Mouse (Mus musculus): ENCODE measurements around the gene Fut11. TPM values are rescaled to one million over a fixed set of nuclear protein-coding genes. Genes with fewer than 3 reads are reported as not detected.

Fut11 gene
- polyA plus RNA-seq, 1 experiment = not detected

GRCm38 (mm10) chr14:20672990-20673389 is 21.8 kb upstream of the Fut11 start:
- 95% methylated on average over 2 of the region's 2 CpGs for WGBS
- Histone ChIP-seq H3K4me3 (ENCODE audit: insufficient read depth, low read depth, low read length) (no peak overlapping the region), H3K4me1 (ENCODE audit: control insufficient read depth, insufficient read depth, low read length) (no peaks in the 10 kb centered on the region), H3K27ac (ENCODE audit: insufficient read depth, low read depth, low read length) (no peak overlapping the region)
- TF ChIP-seq POLR2A (IDR thresholded peaks at IDR 0.05; ENCODE audit: insufficient read depth, low read depth, low read length) (no peak), CTCF (IDR thresholded peaks at IDR 0.05; ENCODE audit: insufficient read depth, low read depth, low read length) (no peak)

- TF ChIP-seq POLR2A (IDR thresholded peaks at IDR 0.05; ENCODE audit: insufficient read depth, low read depth, low read length) = no peak
- TF ChIP-seq CTCF (IDR thresholded peaks at IDR 0.05; ENCODE audit: insufficient read depth, low read depth, low read length) = no peak
- Histone ChIP-seq H3K4me1 (ENCODE audit: control insufficient read depth, insufficient read depth, low read length) (no peaks in the 10 kb centered on the region), H3K27ac (ENCODE audit: insufficient read depth, low read depth, low read length) (peak overlapping the region; percentile 79; the same call in 1 of the 2 replicates), H3K4me3 (ENCODE audit: insufficient read depth, low read depth, low read length) (peak overlapping the region; percentile 50)
- 6% methylated on average over 13 of the region's 13 CpGs for WGBS
Measured at GRCm38 (mm10) chr14:20673735-20674063, 21.1 kb upstream of the Fut11 start.

GRCm38 (mm10) chr14:20674064-20674833 is 20.5 kb upstream of the Fut11 start, which contains the start of gene Sec24c:
Gene Sec24c, plus strand, starts transcription at chr14:20674308.
- WGBS = under 1% methylated on average over 43 of the region's 43 CpGs
- peak within 1 kb of the TSS; percentile 79 for H3K27ac ChIP-seq (ENCODE audit: insufficient read depth, low read depth, low read length)
- H3K4me3 ChIP-seq (ENCODE audit: insufficient read depth, low read depth, low read length) = peak within 1 kb of the TSS; percentile 84
- H3K4me1 ChIP-seq (ENCODE audit: control insufficient read depth, insufficient read depth, low read length) = no peaks in the 10 kb centered on the region
- peak; percentile 72; the same call in 1 of the 2 replicates for TF ChIP-seq POLR2A (IDR thresholded peaks at IDR 0.05; ENCODE audit: insufficient read depth, low read depth, low read length)
- TF ChIP-seq CTCF (IDR thresholded peaks at IDR 0.05; ENCODE audit: insufficient read depth, low read depth, low read length) = no peak

- WGBS = 92% methylated on average over 4 of the region's 4 CpGs
- H3K4me1 ChIP-seq (ENCODE audit: control insufficient read depth, insufficient read depth, low read length) = no peaks in the 10 kb centered on the region
- no peak overlapping the region for H3K27ac ChIP-seq (ENCODE audit: insufficient read depth, low read depth, low read length)
- no peak overlapping the region for H3K4me3 ChIP-seq (ENCODE audit: insufficient read depth, low read depth, low read length)
- TF ChIP-seq CTCF (IDR thresholded peaks at IDR 0.05; ENCODE audit: insufficient read depth, low read depth, low read length) (no peak), POLR2A (IDR thresholded peaks at IDR 0.05; ENCODE audit: insufficient read depth, low read depth, low read length) (no peak)
Measured at GRCm38 (mm10) chr14:20677906-20678305, 16.9 kb upstream of the Fut11 start.

GRCm38 (mm10) chr14:20681742-20682141 is 13.0 kb upstream of the Fut11 start:
- Histone ChIP-seq H3K27ac (ENCODE audit: insufficient read depth, low read depth, low read length) (no peak overlapping the region), H3K4me1 (ENCODE audit: control insufficient read depth, insufficient read depth, low read length) (peaks cover 7% of the 10 kb centered on the region; the same call in 1 of the 2 replicates), H3K4me3 (ENCODE audit: insufficient read depth, low read depth, low read length) (no peak overlapping the region)
- WGBS = 92% methylated on average over 2 of the region's 2 CpGs
- TF ChIP-seq POLR2A (IDR thresholded peaks at IDR 0.05; ENCODE audit: insufficient read depth, low read depth, low read length) (no peak), CTCF (IDR thresholded peaks at IDR 0.05; ENCODE audit: insufficient read depth, low read depth, low read length) (no peak)

- Histone ChIP-seq H3K4me1 (ENCODE audit: control insufficient read depth, insufficient read depth, low read length) (peaks cover 7% of the 10 kb centered on the region; the same call in 1 of the 2 replicates), H3K27ac (ENCODE audit: insufficient read depth, low read depth, low read length) (no peak overlapping the region), H3K4me3 (ENCODE audit: insufficient read depth, low read depth, low read length) (no peak overlapping the region)
- TF ChIP-seq CTCF (IDR thresholded peaks at IDR 0.05; ENCODE audit: insufficient read depth, low read depth, low read length) (no peak), POLR2A (IDR thresholded peaks at IDR 0.05; ENCODE audit: insufficient read depth, low read depth, low read length) (no peak)
- 68% methylated on average over 3 of the region's 3 CpGs for WGBS
Measured at GRCm38 (mm10) chr14:20682498-20682897, 12.3 kb upstream of the Fut11 start.

GRCm38 (mm10) chr14:20686576-20686975 is 8.2 kb upstream of the Fut11 start:
- TF ChIP-seq CTCF (IDR thresholded peaks at IDR 0.05; ENCODE audit: insufficient read depth, low read depth, low read length) (no peak), POLR2A (IDR thresholded peaks at IDR 0.05; ENCODE audit: insufficient read depth, low read depth, low read length) (no peak)
- Histone ChIP-seq H3K4me1 (ENCODE audit: control insufficient read depth, insufficient read depth, low read length) (peaks cover 10% of the 10 kb centered on the region; the same call in 1 of the 2 replicates), H3K27ac (ENCODE audit: insufficient read depth, low read depth, low read length) (peak overlapping the region; percentile 46; the same call in 1 of the 2 replicates), H3K4me3 (ENCODE audit: insufficient read depth, low read depth, low read length) (no peak overlapping the region)
- 51% methylated on average over 3 of the region's 3 CpGs for WGBS

- H3K27ac ChIP-seq (ENCODE audit: insufficient read depth, low read depth, low read length) = no peak overlapping the region
- peaks cover 10% of the 10 kb centered on the region; the same call in 1 of the 2 replicates for H3K4me1 ChIP-seq (ENCODE audit: control insufficient read depth, insufficient read depth, low read length)
- WGBS = 77% methylated on average over 2 of the region's 2 CpGs
- H3K4me3 ChIP-seq (ENCODE audit: insufficient read depth, low read depth, low read length) = no peak overlapping the region
- TF ChIP-seq POLR2A (IDR thresholded peaks at IDR 0.05; ENCODE audit: insufficient read depth, low read depth, low read length) (no peak), CTCF (IDR thresholded peaks at IDR 0.05; ENCODE audit: insufficient read depth, low read depth, low read length) (no peak)
Measured at GRCm38 (mm10) chr14:20689009-20689408, 5.8 kb upstream of the Fut11 start.

GRCm38 (mm10) chr14:20691772-20692171 is 3.0 kb upstream of the Fut11 start:
- no peak for TF ChIP-seq CTCF (IDR thresholded peaks at IDR 0.05; ENCODE audit: insufficient read depth, low read depth, low read length)
- Histone ChIP-seq H3K4me3 (ENCODE audit: insufficient read depth, low read depth, low read length) (no peak overlapping the region), H3K27ac (ENCODE audit: insufficient read depth, low read depth, low read length) (no peak overlapping the region), H3K4me1 (ENCODE audit: control insufficient read depth, insufficient read depth, low read length) (peaks cover 9% of the 10 kb centered on the region)
- 87% methylated on average over 6 of the region's 6 CpGs for WGBS
